Mouse (Mus musculus): ENCODE results near the gene Dnal1. TPM values are rescaled to one million over a fixed set of nuclear protein-coding genes. Genes with fewer than 3 reads are reported as not detected.

The Dnal1 gene
- polyA plus RNA-seq, 1 experiment: 9.2 TPM

DNA sequence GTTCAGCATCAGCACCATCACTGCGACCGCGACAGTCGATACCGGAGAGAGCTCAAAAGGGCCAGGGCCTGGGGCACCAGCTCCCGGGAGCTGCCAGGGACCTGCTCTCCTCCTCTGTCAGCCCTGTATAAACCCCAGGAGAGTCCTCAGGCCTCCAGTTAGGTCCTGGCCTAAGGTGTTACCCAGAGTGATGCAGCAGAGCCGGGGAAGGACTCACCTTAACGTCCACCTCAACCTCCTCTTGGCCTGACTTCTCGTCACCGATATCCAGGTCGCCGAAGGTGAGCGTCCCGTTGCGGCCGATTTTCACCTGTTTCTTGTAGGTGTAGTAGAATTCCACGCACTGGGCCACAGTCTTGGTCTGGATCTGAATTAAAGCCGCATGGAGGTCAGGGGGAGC lies 42.0 kb downstream of the Dnal1 start:
- no peak for TF ChIP-seq POLR2A (IDR thresholded peaks at IDR 0.05; ENCODE audit: borderline replicate concordance, extremely low read depth, low read depth, low read length)
- no peak for TF ChIP-seq CTCF (IDR thresholded peaks at IDR 0.05; ENCODE audit: insufficient read depth, low read length)
- DNase-seq: no peak
- 92% methylated on average over 18 of the region's 18 CpGs for WGBS

GRCm38 (mm10) chr12:84158156-84158555 lies 44.0 kb downstream of the Dnal1 start:
- 84% methylated on average over 14 of the region's 14 CpGs for WGBS
- Histone ChIP-seq H3K4me1 (ENCODE audit: control insufficient read depth, insufficient read depth, low read length) (peaks cover 6% of the 10 kb centered on the region; the same call in 1 of the 2 replicates), H3K4me3 (replicated peaks; ENCODE audit: extremely low read depth, low read depth, low read length) (no peak overlapping the region)
- TF ChIP-seq CTCF (IDR thresholded peaks at IDR 0.05; ENCODE audit: insufficient read depth, low read length) (no peak), POLR2A (IDR thresholded peaks at IDR 0.05; ENCODE audit: borderline replicate concordance, extremely low read depth, low read depth, low read length) (no peak)
- DNase-seq: no peak

More for the DNA sequence above, 42.0 kb downstream of the Dnal1 start:
- no peak overlapping the region for H3K4me3 ChIP-seq (replicated peaks; ENCODE audit: extremely low read depth, low read depth, low read length)
- H3K4me1 ChIP-seq (ENCODE audit: control insufficient read depth, insufficient read depth, low read length): 0 out of 2 replicates have a peak, but pooled peaks cover 2% of the 10 kb centered on the region

- TF ChIP-seq POLR2A (IDR thresholded peaks at IDR 0.05; ENCODE audit: borderline replicate concordance, extremely low read depth, low read depth, low read length) (no peak), CTCF (IDR thresholded peaks at IDR 0.05; ENCODE audit: insufficient read depth, low read length) (no peak)
- DNase-seq: no peak
- H3K4me1 ChIP-seq (ENCODE audit: control insufficient read depth, insufficient read depth, low read length): peaks cover 16% of the 10 kb centered on the region
- 91% methylated on average over 8 of the region's 8 CpGs for WGBS
- H3K4me3 ChIP-seq (replicated peaks; ENCODE audit: extremely low read depth, low read depth, low read length): no peak overlapping the region
These were observed 46.3 kb downstream of the Dnal1 start for GRCm38 (mm10) chr12:84160491-84160890.

- Histone ChIP-seq H3K4me3 (replicated peaks; ENCODE audit: extremely low read depth, low read depth, low read length) (no peak overlapping the region), H3K4me1 (ENCODE audit: control insufficient read depth, insufficient read depth, low read length) (peaks cover 19% of the 10 kb centered on the region)
- TF ChIP-seq CTCF (IDR thresholded peaks at IDR 0.05; ENCODE audit: insufficient read depth, low read length) (no peak), POLR2A (IDR thresholded peaks at IDR 0.05; ENCODE audit: borderline replicate concordance, extremely low read depth, low read depth, low read length) (no peak)
- peak; percentile 20 for DNase-seq
- 57% methylated on average over 8 of the region's 8 CpGs for WGBS
These were observed 47.0 kb downstream of the Dnal1 start for GRCm38 (mm10) chr12:84161116-84161515.

DNA sequence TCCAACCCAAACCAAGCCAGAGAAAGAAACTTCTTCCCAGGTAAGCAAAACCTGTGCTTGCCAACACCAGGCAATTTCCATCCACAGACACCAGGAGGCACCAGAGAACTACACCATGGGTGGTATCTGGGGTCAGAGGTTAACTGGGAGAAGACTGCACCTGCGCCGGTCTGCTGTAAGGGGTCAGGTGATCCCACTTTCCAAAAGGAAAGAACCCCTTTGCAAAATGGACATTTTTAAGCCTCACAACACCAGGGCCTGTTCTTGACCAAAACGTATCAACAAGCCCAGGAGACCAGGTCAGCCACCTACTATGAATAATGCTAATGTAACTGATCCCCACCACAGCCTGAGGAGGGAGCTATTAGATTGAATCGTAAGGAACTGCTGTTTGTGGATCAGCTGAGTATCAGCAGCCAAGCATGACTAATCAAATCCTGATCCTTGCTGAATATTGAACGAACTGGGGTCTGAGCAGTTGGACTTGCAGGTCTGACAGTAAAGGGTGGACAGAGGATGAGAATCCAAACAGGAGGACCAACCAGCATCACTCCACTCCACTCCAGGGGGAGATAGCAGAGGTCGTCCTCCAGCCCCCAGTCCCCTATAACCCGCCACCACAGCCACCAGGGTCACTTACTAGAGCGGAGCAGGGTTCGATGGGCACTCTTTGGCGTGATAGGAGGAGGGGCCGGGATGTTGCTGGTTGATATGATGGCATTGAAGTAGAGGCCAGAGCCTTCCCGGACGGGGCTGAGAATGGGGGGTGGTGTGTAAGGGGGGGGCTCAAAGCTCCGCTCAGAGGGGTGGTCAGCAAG lies 47.7 kb downstream of the Dnal1 start:
- DNase-seq: peak; percentile 11
- WGBS: 75% methylated on average over 14 of the region's 14 CpGs
- TF ChIP-seq CTCF (IDR thresholded peaks at IDR 0.05; ENCODE audit: insufficient read depth, low read length): peak; percentile 70
- TF ChIP-seq POLR2A (IDR thresholded peaks at IDR 0.05; ENCODE audit: borderline replicate concordance, extremely low read depth, low read depth, low read length): no peak
- H3K4me1 ChIP-seq (ENCODE audit: control insufficient read depth, insufficient read depth, low read length): peaks cover 23% of the 10 kb centered on the region
- no peak overlapping the region for H3K4me3 ChIP-seq (replicated peaks; ENCODE audit: extremely low read depth, low read depth, low read length)

DNA sequence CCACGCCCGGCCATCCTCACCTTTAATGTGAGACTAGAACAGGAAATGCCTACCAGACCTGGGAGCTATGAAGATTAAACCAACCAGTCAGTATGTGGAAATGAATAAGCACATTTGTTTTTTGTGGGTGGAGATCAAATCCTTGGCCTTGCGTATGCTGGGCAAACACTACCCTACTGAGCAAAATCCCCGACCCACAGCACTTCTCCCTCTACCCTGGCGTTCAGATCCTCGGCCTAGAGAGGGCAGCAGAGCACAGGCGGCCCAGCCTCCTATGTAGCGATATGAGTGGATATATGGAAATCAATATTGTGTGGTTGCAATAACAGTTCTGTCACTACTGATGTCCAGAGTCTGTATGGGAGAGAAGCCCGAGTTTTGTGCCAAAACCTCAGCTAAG lies 49.0 kb downstream of the Dnal1 start:
- WGBS: 62% methylated on average over 9 of the region's 9 CpGs
- Histone ChIP-seq H3K4me3 (replicated peaks; ENCODE audit: extremely low read depth, low read depth, low read length) (no peak overlapping the region), H3K4me1 (ENCODE audit: control insufficient read depth, insufficient read depth, low read length) (peaks cover 26% of the 10 kb centered on the region)
- no peak for TF ChIP-seq POLR2A (IDR thresholded peaks at IDR 0.05; ENCODE audit: borderline replicate concordance, extremely low read depth, low read depth, low read length)
- peak; percentile 84 for TF ChIP-seq CTCF (IDR thresholded peaks at IDR 0.05; ENCODE audit: insufficient read depth, low read length)
- DNase-seq: peak; percentile 61

- 45% methylated on average over 11 of the region's 11 CpGs for WGBS
- 0 out of 2 replicates have a peak, but pooled peaks have one; percentile 5 for TF ChIP-seq CTCF (IDR thresholded peaks at IDR 0.05; ENCODE audit: insufficient read depth, low read length)
- no peak for TF ChIP-seq POLR2A (IDR thresholded peaks at IDR 0.05; ENCODE audit: borderline replicate concordance, extremely low read depth, low read depth, low read length)
These were observed 49.5 kb downstream of the Dnal1 start for GRCm38 (mm10) chr12:84163586-84164110.

DNA sequence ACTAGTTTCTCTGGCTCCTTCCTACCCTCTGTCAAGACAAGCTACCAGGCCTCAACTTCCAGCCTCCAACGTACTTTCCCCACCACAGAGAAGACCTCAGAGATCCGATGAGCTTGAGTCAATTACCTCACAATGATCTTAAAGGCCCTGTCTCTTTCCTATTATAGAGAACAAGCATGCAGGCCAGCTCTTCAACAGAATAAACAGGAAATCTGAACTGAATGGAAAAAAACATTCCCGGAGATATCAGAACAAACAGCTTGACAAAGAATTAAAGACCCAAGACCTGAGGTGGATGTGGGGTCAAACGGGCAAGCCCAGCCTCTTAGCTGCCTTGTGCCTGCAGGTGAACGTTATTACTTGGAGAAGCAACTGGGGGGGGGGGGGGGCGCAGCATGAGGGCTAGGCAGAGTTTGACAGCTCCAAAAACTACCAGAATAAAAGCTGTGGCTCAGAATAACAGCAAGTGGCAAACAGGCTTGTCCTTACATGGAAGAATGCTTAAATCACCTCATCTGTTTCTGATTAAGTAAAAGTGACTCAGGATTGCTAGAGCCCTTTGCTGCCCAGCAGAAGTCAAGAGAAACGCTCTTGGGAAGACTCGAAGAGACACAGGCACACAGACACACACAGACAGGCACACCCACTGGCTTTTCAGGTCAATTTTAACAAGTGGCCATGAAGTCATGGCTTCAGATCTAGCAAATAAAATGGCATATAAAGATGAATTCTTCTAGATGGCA lies 51.6 kb downstream of the Dnal1 start:
- no peak overlapping the region for H3K4me3 ChIP-seq (replicated peaks; ENCODE audit: extremely low read depth, low read depth, low read length)
- 23% methylated on average over 8 of the region's 8 CpGs for WGBS
- peaks cover 28% of the 10 kb centered on the region for H3K4me1 ChIP-seq (ENCODE audit: control insufficient read depth, insufficient read depth, low read length)
- DNase-seq: no peak
- TF ChIP-seq CTCF (IDR thresholded peaks at IDR 0.05; ENCODE audit: insufficient read depth, low read length) (no peak), POLR2A (IDR thresholded peaks at IDR 0.05; ENCODE audit: borderline replicate concordance, extremely low read depth, low read depth, low read length) (no peak)

More at GRCm38 (mm10) chr12:84163586-84164110, 49.5 kb downstream of the Dnal1 start:
- peaks cover 28% of the 10 kb centered on the region for H3K4me1 ChIP-seq (ENCODE audit: control insufficient read depth, insufficient read depth, low read length)
- H3K4me3 ChIP-seq (replicated peaks; ENCODE audit: extremely low read depth, low read depth, low read length): no peak overlapping the region
- no peak for DNase-seq

GRCm38 (mm10) chr12:84170610-84171009 lies 56.4 kb downstream of the Dnal1 start:
- TF ChIP-seq POLR2A (IDR thresholded peaks at IDR 0.05; ENCODE audit: borderline replicate concordance, extremely low read depth, low read depth, low read length): no peak
- TF ChIP-seq CTCF (IDR thresholded peaks at IDR 0.05; ENCODE audit: insufficient read depth, low read length): no peak
- 53% methylated on average over 10 of the region's 10 CpGs for WGBS
- no peak for DNase-seq
- Histone ChIP-seq H3K4me1 (ENCODE audit: control insufficient read depth, insufficient read depth, low read length) (peaks cover 34% of the 10 kb centered on the region), H3K4me3 (replicated peaks; ENCODE audit: extremely low read depth, low read depth, low read length) (no peak overlapping the region)

Measured in lung, adult 2 months (tissue).